Comparison of ENCODE assay signal across 18 mouse cellular contexts in genomic region chr6:142856258-142856874, GRCm38 (mm10). TPM values are rescaled to one million over a fixed set of nuclear protein-coding genes. Genes with fewer than 3 reads are reported as not detected.
A peak's percentile ranks its signal among the peaks of the same experiment; 100 is the strongest.
DNase-seq lines count a peak whose midpoint lies in the region; ATAC-seq lines count a peak whose summit lies in the region.
"Had no signal": no experiment of that assay in that cellular context is flagged by ENCODE, and none has a peak within 500 bp of the region (broad histone marks: within the 10 kb centered on the region; RNA-seq: fewer than 3 reads in every experiment).

No protein-coding gene starts in this region.

- H3K4me2 ChIP-seq in kidney, embryonic 14.5 days (replicated peaks; ENCODE audit: low read depth, low read length): no peak overlapping the region
- H3K4me2 ChIP-seq in midbrain, embryonic 13.5 days (replicated peaks): no peak overlapping the region
- H3K4me2 ChIP-seq: embryonic facial prominence, embryonic 13.5 days had no signal

- H3K9me3 ChIP-seq in kidney, embryonic 14.5 days (ENCODE audit: control insufficient read depth, low read length): no peaks in the 10 kb centered on the region
- no peaks in the 10 kb centered on the region for H3K9me3 ChIP-seq in midbrain, embryonic 13.5 days
- H3K9me3 ChIP-seq: embryonic facial prominence, embryonic 13.5 days had no signal

- H3K27me3 ChIP-seq in kidney, embryonic 14.5 days (ENCODE audit: control insufficient read depth, insufficient read depth, low read length): no peaks in the 10 kb centered on the region
- H3K27me3 ChIP-seq in midbrain, embryonic 13.5 days: no peaks in the 10 kb centered on the region
- H3K27me3 ChIP-seq: embryonic facial prominence, embryonic 13.5 days had no signal

- DNase-seq in kidney, adult 8-10 months: no peak
- DNase-seq in left cerebral cortex, postnatal 10 days (ENCODE audit: extremely low spot score in 1 of 2, low spot score in 2 of 2): no peak
- DNase-seq in right cerebral cortex, adult 2 months (ENCODE audit: low spot score in 2 of 2): no peak
- DNase-seq in urinary bladder, postnatal 10 days (ENCODE audit: low spot score): no peak
- DNase-seq: adrenal gland, postnatal 36 days; cerebellum, adult 11-12 months; heart, adult 18-20 months; heart, postnatal 4 days; kidney, postnatal 36 days had no signal

- no peak overlapping the region for H3K27ac ChIP-seq in kidney, embryonic 14.5 days (ENCODE audit: low read depth, low read length)
- peak overlapping the region; percentile 76 for H3K27ac ChIP-seq in midbrain, embryonic 13.5 days
- H3K27ac ChIP-seq: embryonic facial prominence, embryonic 13.5 days; stomach, postnatal 0 days had no signal

- 45% methylated on average over 3 of the region's 3 CpGs for WGBS in kidney, embryonic 14.5 days
- 48% methylated on average over 3 of the region's 3 CpGs for WGBS in midbrain, embryonic 13.5 days

- no peak overlapping the region for H3K4me3 ChIP-seq in kidney, embryonic 14.5 days (ENCODE audit: low read length)
- no peak overlapping the region for H3K4me3 ChIP-seq in midbrain, embryonic 13.5 days (replicated peaks)
- H3K4me3 ChIP-seq: embryonic facial prominence, embryonic 13.5 days had no signal

- no peaks in the 10 kb centered on the region; the same call in 1 of the 2 replicates for H3K4me1 ChIP-seq in kidney, embryonic 14.5 days (ENCODE audit: control insufficient read depth, insufficient read depth, low read length)
- H3K4me1 ChIP-seq in midbrain, embryonic 13.5 days (replicated peaks): peaks cover 22% of the 10 kb centered on the region

- H3K36me3 ChIP-seq in kidney, embryonic 14.5 days (ENCODE audit: control insufficient read depth, insufficient read depth, low read length): no peaks in the 10 kb centered on the region
- no peaks in the 10 kb centered on the region; the same call in 1 of the 2 replicates for H3K36me3 ChIP-seq in midbrain, embryonic 13.5 days
- H3K36me3 ChIP-seq: embryonic facial prominence, embryonic 13.5 days had no signal

- peak; percentile 28 for ATAC-seq in kidney, embryonic 14.5 days (ENCODE audit: low FRiP score, low TSS enrichment)
- ATAC-seq in activated CD4-positive, CD25-positive, alpha-beta regulatory T cell, adult 4 months: peak; percentile 12
- peak; percentile 37 to 39; a peak in 3 of 4 replicates for ATAC-seq in hematopoietic stem cell, adult 5-6 weeks (replicated peaks in 1 of 2; ENCODE audit: insufficient read depth in 1 of 2, low FRiP score in 2 of 2, low TSS enrichment in 1 of 2, low read depth in 1 of 2, poor library complexity in 2 of 2, severe bottlenecking in 2 of 2)
- peak; percentile 77 for ATAC-seq in midbrain, embryonic 13.5 days

- intact Hi-C loops in left cerebral cortex, postnatal 10 days (cut with DNase I): no loop called here

- no peak overlapping the region for H3K9ac ChIP-seq in kidney, embryonic 14.5 days (ENCODE audit: low read depth, low read length)
- no peak overlapping the region for H3K9ac ChIP-seq in midbrain, embryonic 13.5 days (replicated peaks)
- H3K9ac ChIP-seq: embryonic facial prominence, embryonic 13.5 days had no signal

RNA-seq across cellular contexts. Expression of gene Sult6b2, which starts 52.1 kb away (rescaled TPM):
- polyA plus RNA-seq in kidney, embryonic 14.5 days (2014; fragmentation: Nextera tagmentation; extraction: Ambion mirVana): 0.16 TPM in 1 of 2 replicates, not detected in the other
- polyA plus RNA-seq in activated CD4-positive, CD25-positive, alpha-beta regulatory T cell, adult 4 months (2017; shearing (Covaris generic)): not detected
- not detected in 2 replicates for total RNA-seq in hematopoietic stem cell, adult 5-6 weeks (2017)
- 0.18 and 0.26 TPM in 2 replicates for polyA plus RNA-seq in midbrain, embryonic 13.5 days (2015; fragmentation: Nextera tagmentation; extraction: Ambion mirVana)
- under 1 TPM; 0.16 to 0.19 TPM for total RNA-seq in left cerebral cortex, postnatal 10 days (2021)
- total RNA-seq: adrenal gland, postnatal 36 days; heart, adult 18-20 months; heart, postnatal 4 days; left cerebral cortex, adult 18-20 months; liver, adult 2 months; neutrophil, adult 5-6 weeks had no signal
- polyA plus RNA-seq: embryonic facial prominence, embryonic 13.5 days; liver, adult 2 months; stomach, postnatal 0 days had no signal

Comparison
In these comparisons a context has a peak if more than half of its experiments do, and no peak if none do; other contexts are left out.
1. ATAC-seq: peak in every context shown above with its lines; median percentile 77 in midbrain, embryonic 13.5 days; 38 in hematopoietic stem cell, adult 5-6 weeks; 28 in kidney, embryonic 14.5 days; 12 in activated CD4-positive, CD25-positive, alpha-beta regulatory T cell, adult 4 months.